Mouse (Mus musculus) c-Kit-negative CD71-positive TER-119-positive erythroid progenitor cells, embryonic 14.5 days (primary cell): ENCODE measurements around the gene Utp15.

Experiments used
- DNase-seq: peaks from one replicate; pipeline ENCODE4 v3.0.0-alpha.2; 2013; ENCODE audit warnings: low read depth, low spot score

The Utp15 gene

GRCm38 (mm10) chr13:98249594-98249993, 13.2 kb downstream of the Utp15 start:
- no peak for DNase-seq

DNA sequence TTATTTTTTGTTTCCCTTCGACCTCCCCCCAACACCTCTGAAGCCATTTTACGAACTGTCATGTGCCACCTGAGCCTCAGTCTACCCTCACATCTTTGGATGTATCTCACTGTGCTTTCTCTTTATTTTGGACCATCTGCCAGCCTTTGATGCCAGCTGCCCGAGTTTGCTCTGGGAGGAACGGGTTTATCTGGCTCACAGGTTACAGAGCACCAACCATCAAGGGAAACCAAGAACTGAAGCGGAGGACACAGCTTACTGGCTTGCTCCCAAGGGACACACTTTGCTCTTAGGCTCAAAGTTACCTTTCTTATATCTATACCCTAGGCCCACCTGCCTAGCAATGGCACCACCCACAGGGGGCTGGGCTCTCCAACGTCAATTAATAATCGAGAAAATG, 17.5 kb downstream of the Utp15 start:
- DNase-seq, result no peak

DNA sequence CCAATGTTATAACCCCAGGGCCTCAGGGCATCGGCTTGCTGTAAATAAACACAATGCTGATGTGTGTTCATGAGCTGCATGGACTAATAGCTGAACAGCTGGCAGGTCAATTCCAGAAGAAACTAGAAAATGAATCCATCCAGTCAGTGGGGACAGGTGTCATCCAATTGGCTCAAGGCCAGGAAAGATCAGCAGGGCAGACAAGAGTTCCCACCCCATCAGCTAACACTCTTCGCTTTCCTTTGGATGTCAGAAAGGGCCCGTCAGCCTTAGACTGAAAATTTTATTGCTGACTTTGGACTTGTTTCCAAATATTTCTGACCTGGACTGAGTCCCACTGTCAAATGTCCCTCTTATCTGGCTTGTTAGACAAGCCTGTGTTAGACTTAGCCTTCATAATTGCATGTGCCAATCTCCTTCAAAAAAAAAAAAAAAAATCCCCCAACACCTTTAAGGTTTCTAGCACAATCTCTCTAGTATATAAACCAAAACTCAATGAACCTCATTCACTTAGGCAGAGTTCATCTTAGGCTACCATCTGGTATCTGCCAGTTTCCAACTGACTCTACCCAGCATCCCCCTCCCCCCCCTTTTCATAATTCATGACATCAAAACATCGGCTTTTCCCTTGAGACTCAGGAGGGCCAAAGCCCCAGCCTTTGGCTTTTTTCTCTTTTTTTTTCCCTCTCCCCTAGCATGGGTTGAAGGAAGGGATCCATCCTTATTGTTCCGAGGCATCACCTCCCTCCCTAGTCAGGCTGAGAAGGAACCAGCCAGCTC, 18.1 kb downstream of the Utp15 start:
- DNase-seq, result no peak

- no peak for DNase-seq
Observed at GRCm38 (mm10) chr13:98241531-98242282, 21.1 kb downstream of the Utp15 start.

GRCm38 (mm10) chr13:98239978-98240641, 22.7 kb downstream of the Utp15 start:
- no peak for DNase-seq

- no peak for DNase-seq
Observed at GRCm38 (mm10) chr13:98235451-98235850, 27.4 kb downstream of the Utp15 start.

GRCm38 (mm10) chr13:98230511-98230910, 32.3 kb downstream of the Utp15 start:
- no peak for DNase-seq

DNA sequence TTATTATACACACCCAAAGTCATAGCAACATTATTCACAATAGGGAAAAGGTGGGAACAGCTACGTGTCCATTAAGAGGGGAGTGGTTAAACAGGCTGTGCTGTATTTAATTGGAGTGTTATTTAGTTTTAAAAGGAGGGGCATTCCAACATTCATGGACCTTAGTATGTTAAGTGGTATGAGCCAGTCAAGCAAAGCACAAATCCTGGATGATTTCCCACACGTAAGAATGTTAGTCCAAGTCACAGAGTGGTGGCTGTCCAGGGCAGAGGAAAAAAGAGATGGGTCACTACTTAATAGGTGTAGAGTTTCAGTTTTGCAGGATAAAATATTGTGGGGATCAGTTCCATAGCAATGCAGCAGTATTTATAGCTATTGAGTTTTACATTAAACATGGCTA, 36.6 kb downstream of the Utp15 start:
- no peak for DNase-seq

DNA sequence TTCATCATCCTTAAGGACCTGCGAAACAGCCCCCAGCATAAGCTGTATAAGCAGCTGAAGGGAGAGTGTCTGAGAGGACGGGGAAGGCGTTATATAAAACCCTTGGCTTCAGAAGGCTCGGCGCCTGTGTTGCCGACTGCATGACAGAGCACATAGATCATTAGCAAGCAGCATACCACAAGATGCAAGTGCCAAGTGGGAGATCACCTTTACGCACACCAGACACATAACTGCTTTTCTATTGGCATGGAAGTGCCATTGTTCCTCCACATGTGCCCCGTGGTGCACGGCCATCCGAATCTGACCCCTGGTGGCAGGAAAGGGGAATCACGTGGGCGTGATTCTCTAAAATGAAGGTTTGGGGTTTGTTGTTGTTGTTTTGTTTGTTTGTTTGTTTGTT, 40.0 kb downstream of the Utp15 start:
- no peak for DNase-seq

GRCm38 (mm10) chr13:98210137-98210536, 52.7 kb downstream of the Utp15 start:
- no peak for DNase-seq

DNA sequence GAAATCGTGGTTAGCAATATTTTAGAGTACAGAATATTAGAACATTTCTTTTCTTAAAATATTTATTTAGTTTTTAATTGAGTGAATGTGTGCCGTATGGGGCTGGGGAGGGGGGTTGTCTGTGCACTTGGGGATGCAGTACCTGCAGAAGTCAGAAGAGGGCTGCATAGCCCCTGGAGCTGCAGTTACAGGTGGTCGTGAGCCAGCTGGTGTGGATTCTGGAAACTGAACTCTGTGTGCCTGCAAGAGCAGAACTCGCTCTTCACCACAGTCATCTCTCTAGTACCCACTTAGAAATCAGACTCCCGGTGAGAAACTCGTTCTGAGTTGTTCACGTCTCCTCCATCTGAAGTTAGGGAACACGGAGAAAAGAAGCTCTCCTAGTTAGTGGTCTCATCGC, 54.0 kb downstream of the Utp15 start:
- DNase-seq, result no peak

DNA sequence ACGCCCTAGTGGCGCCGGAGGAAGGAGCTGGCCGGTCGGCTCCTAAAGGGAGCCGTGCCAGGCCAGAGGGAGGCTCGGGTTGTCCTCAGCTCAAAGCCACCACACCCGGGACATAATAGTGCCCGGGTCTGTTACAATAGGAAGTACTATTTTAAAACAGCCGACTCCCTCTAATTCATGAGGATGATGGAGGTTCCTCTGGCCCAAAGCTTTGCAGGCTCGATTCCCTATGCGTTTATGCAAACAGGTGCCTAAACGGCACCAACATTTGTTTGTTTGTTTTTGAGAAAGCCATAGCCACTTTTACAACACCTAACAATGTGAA, 56.3 kb downstream of the Utp15 start:
- no peak for DNase-seq

- no peak for DNase-seq
Observed at GRCm38 (mm10) chr13:98205771-98206545, 56.9 kb downstream of the Utp15 start, which contains the start of gene Arhgef28. Gene Arhgef28 (minus strand): TSS chr13:98206439.

DNA sequence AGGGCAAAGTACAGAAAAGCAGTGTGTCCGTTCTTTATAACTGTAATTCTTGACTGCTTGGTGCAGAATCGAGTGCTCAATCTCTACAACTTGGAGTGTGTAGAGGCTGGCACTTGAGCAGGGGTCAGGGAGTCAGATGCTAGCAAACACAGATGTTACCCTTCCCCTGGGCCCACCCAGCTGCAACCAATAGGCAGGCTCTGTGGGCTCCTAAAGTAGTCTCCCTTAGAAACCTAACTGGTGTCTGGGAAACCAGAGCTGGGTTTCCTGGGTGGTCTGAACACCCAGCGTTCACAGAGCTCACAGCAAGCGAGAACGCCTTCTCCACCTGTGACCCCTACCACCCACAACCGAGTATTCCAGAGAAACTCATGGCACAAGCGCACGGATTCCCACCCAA, 57.7 kb downstream of the Utp15 start:
- DNase-seq, result no peak

GRCm38 (mm10) chr13:98204371-98204770, 58.5 kb downstream of the Utp15 start:
- DNase-seq, result no peak

DNA sequence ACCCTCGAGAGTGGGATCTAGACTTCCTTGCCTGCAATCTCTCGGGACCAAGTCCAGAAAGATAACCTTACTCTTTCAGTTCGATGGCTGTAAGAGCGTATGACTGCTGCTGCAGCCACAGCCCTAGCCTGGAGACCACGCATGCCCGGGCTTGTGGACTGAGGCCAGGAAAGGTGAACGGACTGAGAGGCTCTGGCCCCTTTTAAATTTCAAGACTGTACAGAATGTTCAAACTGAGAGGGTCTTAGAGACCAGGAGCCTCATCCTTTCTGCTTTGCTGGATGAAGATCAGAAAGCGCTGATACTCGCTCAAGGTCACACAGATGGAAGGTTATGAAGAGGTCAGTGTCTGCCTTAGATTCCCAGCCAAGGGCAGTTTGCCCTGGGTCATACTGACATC, 61.4 kb downstream of the Utp15 start:
- no peak for DNase-seq
